Mouse (Mus musculus) forebrain, embryonic 14.5 days (tissue): ENCODE measurements around the gene P2ry4. TPM values are rescaled to one million over a fixed set of nuclear protein-coding genes. Genes with fewer than 3 reads are reported as not detected.

Experiments
- ATAC-seq: fragments of 200-750 bp; cut with Nextera tagmentation; 2 replicates; pipeline ENCODE4 v1.8.0; 2017; ENCODE audit warnings: mild to moderate bottlenecking, moderate library complexity
- DNase-seq: peaks from one replicate; pipeline ENCODE4 v3.0.0-alpha.2; 2015; ENCODE audit warnings: low spot score
- H3K27ac ChIP-seq: fragments of 300-500 bp; sonication (generic); 2 replicates; pipeline ENCODE4 v1.5.1; 2014; ENCODE audit warnings: low read depth, mild to moderate bottlenecking, control low read depth, low read length, moderate library complexity
- H3K27me3 ChIP-seq: fragments of 300-500 bp; sonication (generic); replicated peaks from 2 replicates; pipeline ENCODE4 v1.6.1; 2014; ENCODE audit warnings: low read length, control low read depth, mixed read lengths; ENCODE audit not compliant: control insufficient read depth, insufficient read depth
- H3K36me3 ChIP-seq: fragments of 300-500 bp; sonication (generic); 2 replicates; pipeline ENCODE4 v1.6.1; 2014; ENCODE audit warnings: low read length, control low read depth; ENCODE audit not compliant: control insufficient read depth, insufficient read depth
- H3K4me1 ChIP-seq: fragments of 300-500 bp; sonication (generic); 2 replicates; pipeline ENCODE4 v1.6.1; 2014; ENCODE audit warnings: antibody characterized with exemption, low read length, control low read depth; ENCODE audit not compliant: control insufficient read depth, insufficient read depth
- H3K4me2 ChIP-seq: fragments of 300-500 bp; sonication (generic); 2 replicates; pipeline ENCODE4 v1.6.1; 2014; ENCODE audit warnings: mild to moderate bottlenecking, control low read depth, low read length
- H3K4me3 ChIP-seq: fragments of 300-500 bp; sonication (generic); 2 replicates; pipeline ENCODE4 v1.5.1; 2014; ENCODE audit warnings: low read depth, low read length, control low read depth
- H3K9ac ChIP-seq: fragments of 300-500 bp; sonication (generic); 2 replicates; pipeline ENCODE4 v1.6.1; 2014; ENCODE audit warnings: mild to moderate bottlenecking, low read length, control low read depth, moderate library complexity
- H3K9me3 ChIP-seq: fragments of 300-500 bp; sonication (generic); replicated peaks from 2 replicates; pipeline ENCODE4 v1.6.1; 2016; ENCODE audit warnings: low read length, control low read depth, mixed read lengths; ENCODE audit not compliant: control insufficient read depth
- WGBS: fragments of 180-500 bp; shearing (Covaris S2); extraction: QIAGEN DNeasy Blood & Tissue Kit; methylation state at CpG from one replicate; pipeline ENCODE4 v1.1.7; 2014; 5-methylcytosine and 5-hydroxymethylcytosine counted together
- polyA plus RNA-seq: library from polyadenylated mRNA; unstranded; fragments of >200 nt; fragmentation: Nextera tagmentation; extraction: Ambion mirVana; gene quantifications from 2 replicates; pipeline ENCODE4 v1.2.1, GENCODE M21; 2014

Gene P2ry4
- polyA plus RNA-seq, 1 experiment from 2014 or later, result not detected

GRCm38 (mm10) chrX:100605314-100605713 lies 10.6 kb upstream of the P2ry4 start, which contains the start of gene Arr3:
Arr3 (plus strand) TSS chrX:100605497.
- no peak for ATAC-seq

DNA sequence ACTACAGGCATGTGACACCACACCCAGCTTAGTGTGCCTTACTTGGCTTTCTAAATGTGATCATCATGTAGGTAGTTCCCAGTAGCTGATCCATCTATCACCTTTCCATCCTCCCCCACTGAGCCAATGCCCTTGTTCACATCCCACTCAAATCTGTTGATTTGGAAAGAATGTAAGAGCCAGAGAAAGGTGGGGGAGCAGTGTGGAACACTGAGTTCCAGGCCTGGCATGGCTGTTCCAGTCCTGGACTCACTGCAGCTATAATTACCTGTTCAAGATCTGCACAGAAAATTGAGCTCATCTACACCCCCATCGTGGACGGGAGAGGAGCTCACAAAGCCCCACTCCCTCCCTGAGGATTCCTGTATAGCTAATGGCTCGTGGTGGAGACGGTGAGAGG lies 5.1 kb upstream of the P2ry4 start:
- H3K4me3 ChIP-seq, result no peak overlapping the region

More at GRCm38 (mm10) chrX:100605314-100605713, 10.6 kb upstream of the P2ry4 start, which contains the start of gene Arr3:
- H3K27ac ChIP-seq, result no peak within 1 kb of the TSS
- no peak within 1 kb of the TSS for H3K4me3 ChIP-seq
- H3K9ac ChIP-seq, result no peak within 1 kb of the TSS
- 37% methylated on average over 1 of the region's 1 CpGs for whole genome bisulfite sequencing
- no peaks in the 10 kb centered on the region for H3K27me3 ChIP-seq
- DNase-seq, result no peak
- no peaks in the 10 kb centered on the region for H3K36me3 ChIP-seq
- H3K9me3 ChIP-seq, result no peaks in the 10 kb centered on the region
- no peak within 1 kb of the TSS for H3K4me2 ChIP-seq
- no peaks in the 10 kb centered on the region for H3K4me1 ChIP-seq

DNA sequence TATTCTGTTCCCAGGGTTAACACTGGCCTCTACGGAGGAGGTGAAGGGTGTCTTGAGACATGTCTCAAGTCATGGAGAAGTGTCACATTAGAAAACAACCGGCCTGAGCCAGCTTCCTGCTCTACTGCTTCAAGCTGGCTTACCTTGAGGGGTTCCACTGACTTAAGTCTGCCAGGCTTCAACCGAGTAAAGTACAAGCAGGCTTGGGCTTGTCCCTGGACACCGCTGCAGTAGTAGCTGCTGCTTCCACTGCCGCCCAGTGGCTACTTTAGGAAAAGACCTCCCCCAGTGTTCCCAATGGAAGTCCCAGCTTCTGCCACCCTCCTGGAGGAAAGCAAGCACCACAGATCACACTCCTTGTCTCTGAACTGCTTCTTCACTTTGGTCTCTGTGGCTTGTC lies 2.8 kb upstream of the P2ry4 start:
- H3K4me3 ChIP-seq, result no peak overlapping the region
- DNase-seq (peak; percentile 46), ATAC-seq (no peak)
- WGBS, result 30% methylated on average over 5 of the region's 5 CpGs
- no peak overlapping the region for H3K27ac ChIP-seq
- no peaks in the 10 kb centered on the region for H3K27me3 ChIP-seq
- H3K9me3 ChIP-seq, result no peaks in the 10 kb centered on the region
- H3K36me3 ChIP-seq, result no peaks in the 10 kb centered on the region
- H3K4me2 ChIP-seq, result no peak overlapping the region
- H3K4me1 ChIP-seq, result no peaks in the 10 kb centered on the region
- H3K9ac ChIP-seq, result no peak overlapping the region

More for the DNA sequence above, 5.1 kb upstream of the P2ry4 start:
- Histone ChIP-seq H3K4me2 (no peak overlapping the region), H3K9ac (no peak overlapping the region), H3K27ac (no peak overlapping the region), H3K36me3 (no peaks in the 10 kb centered on the region), H3K4me1 (no peaks in the 10 kb centered on the region), H3K27me3 (no peaks in the 10 kb centered on the region), H3K9me3 (no peaks in the 10 kb centered on the region)
- ATAC-seq, result no peak
- no peak for DNase-seq
- 66% methylated on average over 4 of the region's 4 CpGs for WGBS

DNA sequence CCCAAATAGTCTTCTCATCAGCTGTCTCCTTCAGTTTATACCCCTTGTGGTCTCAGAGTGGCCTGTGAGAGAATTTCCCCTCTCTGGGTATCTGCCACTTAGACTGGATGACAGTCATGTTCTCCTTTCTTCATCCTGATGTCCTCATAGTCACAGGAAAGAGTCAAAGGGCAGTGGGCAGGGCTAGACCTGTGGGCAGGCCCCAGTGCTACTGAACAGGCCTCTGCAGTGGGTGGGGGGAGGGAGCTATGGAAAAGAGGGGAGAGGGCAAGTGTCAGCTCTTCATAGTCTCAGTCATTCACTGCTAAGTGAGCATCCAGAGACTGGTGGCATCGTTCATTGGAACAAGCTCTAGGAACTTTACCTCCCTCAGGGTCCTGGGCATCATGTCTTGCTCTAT lies 22.7 kb downstream of the P2ry4 start, which contains the start of gene Awat1:
Awat1 (plus strand) TSS at position 301 of the 400 bp plus-strand sequence.
- Histone ChIP-seq H3K4me1 (no peaks in the 10 kb centered on the region), H3K9me3 (no peaks in the 10 kb centered on the region), H3K4me2 (no peak within 1 kb of the TSS), H3K27ac (no peak within 1 kb of the TSS), H3K36me3 (no peaks in the 10 kb centered on the region), H3K4me3 (no peak within 1 kb of the TSS), H3K27me3 (no peaks in the 10 kb centered on the region), H3K9ac (no peak within 1 kb of the TSS)
- no peak for ATAC-seq
- DNase-seq, result no peak
- WGBS, result 96% methylated on average over 1 of the region's 1 CpGs

- H3K9ac ChIP-seq, result no peak overlapping the region
- DNase-seq (no peak), ATAC-seq (no peak)
- H3K27me3 ChIP-seq, result no peaks in the 10 kb centered on the region
- no peaks in the 10 kb centered on the region for H3K9me3 ChIP-seq
- H3K4me3 ChIP-seq, result no peak overlapping the region
- no peaks in the 10 kb centered on the region for H3K36me3 ChIP-seq
- H3K4me1 ChIP-seq, result no peaks in the 10 kb centered on the region
- WGBS, result 88% methylated on average over 3 of the region's 3 CpGs
- H3K4me2 ChIP-seq, result no peak overlapping the region
- no peak overlapping the region for H3K27ac ChIP-seq
These were observed 29.0 kb downstream of the P2ry4 start for GRCm38 (mm10) chrX:100565696-100566095.

DNA sequence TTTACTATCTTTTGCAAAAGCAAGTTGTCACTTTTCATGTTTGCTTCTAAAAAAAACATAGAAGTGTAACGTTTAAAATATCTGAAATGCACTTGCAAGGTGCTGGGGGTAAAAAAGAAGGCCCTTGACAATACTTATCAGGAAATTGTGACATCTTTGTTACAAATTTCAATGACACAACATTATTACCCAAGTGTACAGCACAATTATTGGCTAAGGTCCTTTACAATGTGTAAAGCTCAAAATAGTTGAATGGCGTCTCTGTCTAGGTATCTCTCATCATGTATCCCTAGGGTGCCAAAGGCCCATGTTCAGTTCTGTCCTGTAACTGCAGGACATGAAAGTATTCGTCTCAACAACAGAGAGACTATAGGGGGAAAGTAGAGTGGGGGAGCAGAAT lies 38.6 kb downstream of the P2ry4 start:
- Histone ChIP-seq H3K27me3 (no peaks in the 10 kb centered on the region), H3K9me3 (no peaks in the 10 kb centered on the region), H3K4me2 (no peak overlapping the region), H3K27ac (no peak overlapping the region), H3K4me1 (no peaks in the 10 kb centered on the region), H3K9ac (no peak overlapping the region), H3K36me3 (no peaks in the 10 kb centered on the region), H3K4me3 (no peak overlapping the region)
- 76% methylated on average over 3 of the region's 3 CpGs for WGBS
- ATAC-seq (no peak), DNase-seq (no peak)

Other genes with a start within 250 kb of the P2ry4 start
- gene Otud6a, start 165.9 kb downstream of the P2ry4 start, polyA plus RNA-seq, result not detected in 2 replicates
- 0.26 and 0.32 TPM in 2 replicates for gene Awat2, start 152.2 kb downstream of the P2ry4 start, polyA plus RNA-seq
- 34.3 and 34.8 TPM in 2 replicates for gene Igbp1, start 100.6 kb downstream of the P2ry4 start, polyA plus RNA-seq
- gene Dgat2l6, start 70.0 kb downstream of the P2ry4 start, polyA plus RNA-seq, result not detected in 2 replicates
- gene Awat1, start 22.6 kb downstream of the P2ry4 start, polyA plus RNA-seq, result not detected in 2 replicates
- not detected in 2 replicates for gene Arr3, start 10.6 kb upstream of the P2ry4 start, polyA plus RNA-seq
- 16.9 and 21.0 TPM in 2 replicates for gene Kif4, start 30.9 kb upstream of the P2ry4 start, polyA plus RNA-seq
- 136 and 161 TPM in 2 replicates for gene Pdzd11, start 31.7 kb upstream of the P2ry4 start, polyA plus RNA-seq
- 12.7 and 13.4 TPM in 2 replicates for gene Gdpd2, start 135.0 kb upstream of the P2ry4 start, polyA plus RNA-seq
- 14.0 and 15.5 TPM in 2 replicates for gene Dlg3, start 172.9 kb upstream of the P2ry4 start, polyA plus RNA-seq